Mouse (Mus musculus): ENCODE data around the gene Mpp5. TPM values are rescaled to one million over a fixed set of nuclear protein-coding genes. Genes with fewer than 3 reads are reported as not detected.

Gene Mpp5
- 10 to 100 TPM; 23.6 to 27.7 TPM for total RNA-seq (2021)
- long read RNA-seq, experiment 1, full-length matches to known transcripts: 3 of 16 reads
- long read RNA-seq, experiment 1, partial matches to known transcripts: 0 of 16 reads
- long read RNA-seq, experiment 1, other reads (novel, unspliced or antisense): 13 of 16 reads
- long read RNA-seq, experiment 2, full-length matches to known transcripts: 1 of 9 reads
- long read RNA-seq, experiment 2, partial matches to known transcripts: 1 of 9 reads
- long read RNA-seq, experiment 2, other reads (novel, unspliced or antisense): 7 of 9 reads

DNA sequence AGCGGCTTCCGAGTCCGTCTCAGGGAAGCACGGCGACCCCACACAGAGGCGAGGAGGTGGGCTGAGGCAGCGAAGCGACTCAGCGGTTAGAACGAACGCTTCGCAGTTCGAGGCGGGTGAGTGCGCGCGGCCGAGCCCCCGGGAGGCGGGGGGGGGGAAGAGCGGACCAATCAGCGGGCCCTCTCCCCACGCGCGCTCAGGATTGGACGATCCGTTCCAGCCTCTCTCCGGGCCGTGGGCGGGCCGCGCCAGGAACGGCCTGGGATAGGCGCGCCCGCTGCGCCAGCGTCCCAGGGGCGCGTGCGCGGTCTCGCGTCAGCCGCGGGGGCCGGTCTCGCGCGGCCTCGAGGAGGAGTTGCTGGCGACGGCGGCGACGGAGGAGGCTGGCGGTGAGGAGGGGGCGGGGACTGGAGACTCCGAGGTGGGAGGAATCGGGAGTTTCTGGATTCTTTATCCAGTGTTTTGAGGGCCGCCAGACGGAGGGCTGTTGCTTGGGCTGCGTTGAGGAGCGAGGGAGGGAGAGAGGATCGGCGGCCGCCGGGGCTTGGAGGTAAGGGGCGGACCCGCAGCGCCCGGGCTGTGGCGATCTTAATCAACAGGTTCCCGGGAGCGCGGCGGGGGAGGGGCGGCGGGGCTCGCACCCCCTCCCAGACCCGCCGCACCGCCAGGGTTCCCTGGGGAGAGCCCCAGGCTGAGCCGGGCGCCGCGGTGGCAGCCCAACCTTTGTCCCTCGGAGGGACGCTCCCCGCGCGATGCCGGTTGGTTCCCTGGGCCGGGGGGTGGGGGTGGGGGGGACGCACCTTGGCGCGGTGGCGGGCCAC lies at the start of gene Mpp5:
TSS of gene Mpp5 (plus strand) at position 351 of the 821 bp plus-strand sequence.
- peak; percentile 95 to 98 for DNase-seq (ENCODE audit: low spot score in 2 of 2)

GRCm38 (mm10) chr12:78717783-78718182 lies 30.9 kb upstream of the Mpp5 start:
- DNase-seq (ENCODE audit: low spot score in 2 of 2): no peak

- DNase-seq (ENCODE audit: low spot score in 2 of 2): no peak
Measured at GRCm38 (mm10) chr12:78727723-78728122, 21.0 kb upstream of the Mpp5 start.

DNA sequence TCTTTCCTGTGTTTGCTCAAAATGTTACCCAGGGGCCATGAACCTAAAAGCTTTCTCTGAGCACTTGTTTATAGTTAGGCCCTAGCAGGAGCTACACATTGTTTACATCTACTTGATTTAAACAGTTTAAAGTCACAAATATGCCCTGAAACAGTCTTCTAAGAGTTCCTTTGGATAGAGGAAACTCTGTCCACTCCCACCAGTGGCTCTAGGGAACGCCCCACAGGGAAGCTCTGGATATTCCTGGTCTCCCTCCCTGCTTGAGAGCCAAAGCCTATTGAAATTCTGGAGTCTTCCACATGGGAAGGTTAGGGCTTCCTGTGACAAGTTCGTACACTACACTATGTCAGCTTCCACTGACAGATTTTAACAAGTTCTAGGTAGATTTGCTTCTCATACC lies 9.1 kb upstream of the Mpp5 start:
- no peak for DNase-seq (ENCODE audit: low spot score in 2 of 2)

- no peak for DNase-seq (ENCODE audit: low spot score in 2 of 2)
Measured at GRCm38 (mm10) chr12:78740289-78740688, 8.4 kb upstream of the Mpp5 start.

DNA sequence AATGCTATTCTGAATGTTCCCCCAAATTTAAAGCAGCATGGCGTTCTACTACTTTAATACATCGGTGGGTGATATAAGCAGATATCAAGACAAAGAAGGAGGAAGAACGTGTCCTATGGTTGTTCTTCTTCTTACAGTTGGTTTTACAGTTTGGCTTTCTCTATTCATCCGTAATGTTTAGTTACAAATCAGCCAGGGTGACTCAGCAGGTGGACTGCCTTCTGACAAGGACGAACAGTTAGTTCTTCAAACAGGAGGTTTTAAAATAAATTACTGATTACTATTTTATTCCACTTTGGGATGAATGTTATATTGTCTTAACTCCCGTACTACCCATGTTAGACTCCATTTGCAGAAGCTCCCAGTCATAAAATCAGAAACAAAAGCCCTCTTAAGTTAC lies 2.5 kb upstream of the Mpp5 start:
- DNase-seq (ENCODE audit: low spot score in 2 of 2): no peak

DNA sequence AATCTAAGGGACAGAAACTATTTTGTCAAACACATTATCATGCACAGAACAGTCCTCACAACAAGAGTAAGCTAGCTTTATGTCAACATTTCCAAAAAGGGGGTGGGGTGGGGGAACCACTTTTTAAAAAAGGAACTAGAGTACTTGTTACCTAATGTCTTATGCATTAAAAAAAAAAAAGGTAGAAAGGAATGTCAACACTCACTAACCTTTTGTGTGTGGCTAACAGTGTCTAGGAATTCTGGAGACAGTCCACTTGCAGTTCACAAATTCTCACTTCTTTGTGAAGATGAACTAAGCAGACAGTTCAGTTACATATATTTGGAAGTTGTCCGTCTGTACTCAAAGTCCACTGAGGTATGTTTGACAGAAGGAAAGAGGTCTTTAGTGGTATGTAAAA lies 1.3 kb upstream of the Mpp5 start:
- DNase-seq (ENCODE audit: low spot score in 2 of 2): no peak

GRCm38 (mm10) chr12:78748113-78748512 lies 594 bp upstream of the Mpp5 start:
- DNase-seq (ENCODE audit: low spot score in 2 of 2): peak in 1 of 2 experiments; percentile 9

- peak; percentile 46 to 63 for DNase-seq (ENCODE audit: low spot score in 2 of 2)
Measured at GRCm38 (mm10) chr12:78749378-78749801, 683 bp downstream of the Mpp5 start.

GRCm38 (mm10) chr12:78761979-78762378 lies 13.3 kb downstream of the Mpp5 start:
- no peak for DNase-seq (ENCODE audit: low spot score in 2 of 2)

GRCm38 (mm10) chr12:78769031-78769713 lies 20.5 kb downstream of the Mpp5 start:
- DNase-seq (ENCODE audit: low spot score in 2 of 2): no peak

- no peak for DNase-seq (ENCODE audit: low spot score in 2 of 2)
Measured at GRCm38 (mm10) chr12:78773211-78773610, 24.5 kb downstream of the Mpp5 start.

DNA sequence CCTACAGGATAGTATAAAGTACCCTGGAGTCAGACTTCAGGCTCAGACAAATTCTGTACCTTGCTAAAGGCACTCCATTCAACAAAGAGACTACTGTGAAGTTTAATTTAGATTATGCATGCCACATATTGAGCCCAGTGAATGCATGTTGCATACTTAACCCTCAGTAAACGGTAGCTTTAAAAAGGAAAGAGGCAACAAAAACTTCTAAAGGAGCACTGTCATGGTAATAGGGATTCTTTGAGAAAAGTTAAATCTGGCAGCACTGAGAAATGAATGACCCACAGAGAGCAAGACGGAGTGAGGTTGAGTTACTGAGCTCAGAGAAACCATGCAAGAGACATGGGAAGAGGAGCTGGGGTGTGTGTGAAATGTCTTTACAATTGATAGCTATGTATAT lies 29.2 kb downstream of the Mpp5 start:
- DNase-seq (ENCODE audit: low spot score in 2 of 2): no peak

DNA sequence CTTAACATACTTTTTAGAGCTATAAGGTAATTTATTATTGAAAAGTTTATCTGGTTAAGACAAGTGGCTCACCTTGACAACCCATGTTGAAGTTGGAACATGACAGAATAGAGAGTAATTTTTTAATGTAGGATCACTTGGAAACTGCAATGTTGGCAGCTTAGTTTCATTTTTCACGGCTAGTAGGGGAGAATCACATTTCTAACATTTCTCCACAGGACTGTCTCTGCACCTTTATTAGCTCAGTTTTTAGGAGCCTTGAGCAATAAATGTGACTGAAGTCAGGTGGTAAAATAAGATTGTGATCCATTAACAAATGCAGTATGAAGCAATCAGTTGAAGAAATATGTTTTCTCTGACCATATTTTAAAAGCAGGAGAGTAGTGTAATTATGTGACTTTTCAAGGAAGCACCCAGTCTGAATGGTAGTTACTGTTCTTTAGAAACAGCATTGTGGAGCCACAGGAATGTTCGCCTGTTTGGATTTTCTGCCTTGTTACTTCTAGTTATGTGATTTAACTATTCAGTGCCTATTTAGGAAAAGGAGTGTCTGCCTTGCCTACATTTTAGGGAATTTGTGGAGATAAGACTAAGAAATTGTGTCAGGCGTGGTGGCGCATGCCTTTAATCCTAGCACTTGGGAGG lies 29.8 kb downstream of the Mpp5 start:
- DNase-seq (ENCODE audit: low spot score in 2 of 2): no peak

- peak; percentile 5 to 17 for DNase-seq (ENCODE audit: low spot score in 2 of 2)
Measured at GRCm38 (mm10) chr12:78788266-78788873, 39.7 kb downstream of the Mpp5 start.

- no peak for DNase-seq (ENCODE audit: low spot score in 2 of 2)
Measured at GRCm38 (mm10) chr12:78790791-78791190, 42.1 kb downstream of the Mpp5 start.

DNA sequence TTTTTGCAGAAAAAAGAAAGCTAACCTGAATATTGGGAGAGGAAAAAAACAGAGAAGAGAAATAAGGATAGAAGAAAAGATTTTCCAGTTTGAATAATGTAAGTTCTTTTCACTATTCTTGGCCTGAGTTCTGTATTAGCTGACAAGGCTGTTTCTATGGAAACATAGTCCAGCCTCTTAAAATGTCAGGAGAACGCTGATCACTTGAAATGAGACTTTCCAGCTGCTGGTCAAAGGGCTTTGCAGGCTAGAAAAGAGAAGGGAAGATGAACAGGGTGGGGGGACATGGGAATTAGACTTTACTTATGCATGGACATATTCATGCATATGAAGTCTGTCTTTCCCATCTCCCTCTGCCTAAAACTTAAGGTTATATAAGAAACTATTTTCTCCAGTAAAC lies 45.5 kb downstream of the Mpp5 start:
- DNase-seq (ENCODE audit: low spot score in 2 of 2): no peak

- DNase-seq (ENCODE audit: low spot score in 2 of 2): no peak
Measured at GRCm38 (mm10) chr12:78800036-78800435, 51.3 kb downstream of the Mpp5 start.

GRCm38 (mm10) chr12:78801836-78802235 lies 53.1 kb downstream of the Mpp5 start:
- no peak for DNase-seq (ENCODE audit: low spot score in 2 of 2)

DNA sequence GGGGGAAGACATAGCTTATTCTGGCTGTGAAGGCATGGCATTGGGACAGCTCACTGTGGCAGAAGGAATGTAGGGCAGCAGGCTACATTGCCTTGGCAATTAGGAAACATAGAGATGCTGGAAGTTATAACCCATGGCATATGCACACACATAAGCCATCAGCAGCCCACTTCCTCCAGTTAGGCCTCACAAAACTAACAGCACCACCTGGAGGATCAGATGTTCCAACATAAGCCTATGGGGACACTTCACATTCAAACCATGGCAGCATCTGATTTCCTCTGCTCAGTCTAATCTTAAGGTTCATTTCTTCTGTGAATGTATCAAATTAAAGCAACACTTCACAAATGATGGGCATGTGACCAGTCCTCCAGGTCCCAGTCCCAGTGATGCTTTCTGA lies 65.7 kb downstream of the Mpp5 start:
- DNase-seq (ENCODE audit: low spot score in 2 of 2): no peak

- DNase-seq (ENCODE audit: low spot score in 2 of 2): no peak
Measured at GRCm38 (mm10) chr12:78834496-78834895, 85.8 kb downstream of the Mpp5 start.
